Mouse (Mus musculus): ENCODE measurements around the gene Slc43a3. TPM values are rescaled to one million over a fixed set of nuclear protein-coding genes. Genes with fewer than 3 reads are reported as not detected.

Gene Slc43a3
- total RNA-seq, 1 experiment: 13.8 TPM

- H3K9ac ChIP-seq (ENCODE audit: insufficient read depth, low read depth, low read length, poor library complexity, severe bottlenecking): no peak overlapping the region
- H3K27ac ChIP-seq (ENCODE audit: insufficient read depth, low read depth, low read length, poor library complexity, severe bottlenecking): no peak overlapping the region
- no peak for DNase-seq (ENCODE audit: low read depth, low spot score)
- in situ Hi-C loops (cut with MboI; ENCODE audit: low sequenced_read_pairs in 2 of 2, unreplicated experiment in 2 of 2): no loop called here
- no peaks in the 10 kb centered on the region for H3K4me1 ChIP-seq (ENCODE audit: control insufficient read depth in 2 of 2, insufficient read depth in 2 of 2, low read length in 2 of 2, poor library complexity in 1 of 2)
- H3K36me3 ChIP-seq (ENCODE audit: control insufficient read depth, insufficient read depth, low read length, poor library complexity, severe bottlenecking): peaks cover 2% of the 10 kb centered on the region; the same call in 1 of the 2 replicates
- TF ChIP-seq ZNF384 (IDR thresholded peaks at IDR 0.05; ENCODE audit: low read depth, low read length): no peak
- TF ChIP-seq MAFK (IDR thresholded peaks at IDR 0.05; ENCODE audit: insufficient read depth, low read depth, low read length): no peak
- TF ChIP-seq CHD2 (IDR thresholded peaks at IDR 0.05; ENCODE audit: low read depth, low read length): no peak
- no peak for TF ChIP-seq ZC3H11A (IDR thresholded peaks at IDR 0.05; ENCODE audit: borderline replicate concordance, low read depth, low read length)
- no peak for TF ChIP-seq HCFC1 (IDR thresholded peaks at IDR 0.05; ENCODE audit: borderline replicate concordance, insufficient read depth, low read length)
- no peak overlapping the region for H3K4me3 ChIP-seq (ENCODE audit: insufficient read depth in 1 of 2, low read depth in 1 of 2, low read length in 2 of 2, poor library complexity in 1 of 2, severe bottlenecking in 1 of 2)
- H3K9me3 ChIP-seq (ENCODE audit: control insufficient read depth, insufficient read depth, low read depth, low read length): no peaks in the 10 kb centered on the region
Measured at GRCm38 (mm10) chr2:84948721-84949120, 12.3 kb downstream of the Slc43a3 start.

- no peaks in the 10 kb centered on the region for H3K9me3 ChIP-seq (ENCODE audit: control insufficient read depth, insufficient read depth, low read depth, low read length)
- no peaks in the 10 kb centered on the region for H3K4me1 ChIP-seq (ENCODE audit: control insufficient read depth in 2 of 2, insufficient read depth in 2 of 2, low read length in 2 of 2, poor library complexity in 1 of 2)
- in situ Hi-C loops (cut with MboI; ENCODE audit: low sequenced_read_pairs in 2 of 2, unreplicated experiment in 2 of 2): no loop called here
- no peak for DNase-seq (ENCODE audit: low read depth, low spot score)
- H3K9ac ChIP-seq (ENCODE audit: insufficient read depth, low read depth, low read length, poor library complexity, severe bottlenecking): no peak overlapping the region
- TF ChIP-seq ZNF384 (IDR thresholded peaks at IDR 0.05; ENCODE audit: low read depth, low read length) (no peak), CHD2 (IDR thresholded peaks at IDR 0.05; ENCODE audit: low read depth, low read length) (no peak), HCFC1 (IDR thresholded peaks at IDR 0.05; ENCODE audit: borderline replicate concordance, insufficient read depth, low read length) (no peak), ZC3H11A (IDR thresholded peaks at IDR 0.05; ENCODE audit: borderline replicate concordance, low read depth, low read length) (no peak), MAFK (IDR thresholded peaks at IDR 0.05; ENCODE audit: insufficient read depth, low read depth, low read length) (no peak)
- H3K27ac ChIP-seq (ENCODE audit: insufficient read depth, low read depth, low read length, poor library complexity, severe bottlenecking): no peak overlapping the region
- H3K36me3 ChIP-seq (ENCODE audit: control insufficient read depth, insufficient read depth, low read length, poor library complexity, severe bottlenecking): peaks cover 2% of the 10 kb centered on the region; the same call in 1 of the 2 replicates
- H3K4me3 ChIP-seq (ENCODE audit: insufficient read depth in 1 of 2, low read depth in 1 of 2, low read length in 2 of 2, poor library complexity in 1 of 2, severe bottlenecking in 1 of 2): no peak overlapping the region
Measured at GRCm38 (mm10) chr2:84951027-84951426, 14.6 kb downstream of the Slc43a3 start.

DNA sequence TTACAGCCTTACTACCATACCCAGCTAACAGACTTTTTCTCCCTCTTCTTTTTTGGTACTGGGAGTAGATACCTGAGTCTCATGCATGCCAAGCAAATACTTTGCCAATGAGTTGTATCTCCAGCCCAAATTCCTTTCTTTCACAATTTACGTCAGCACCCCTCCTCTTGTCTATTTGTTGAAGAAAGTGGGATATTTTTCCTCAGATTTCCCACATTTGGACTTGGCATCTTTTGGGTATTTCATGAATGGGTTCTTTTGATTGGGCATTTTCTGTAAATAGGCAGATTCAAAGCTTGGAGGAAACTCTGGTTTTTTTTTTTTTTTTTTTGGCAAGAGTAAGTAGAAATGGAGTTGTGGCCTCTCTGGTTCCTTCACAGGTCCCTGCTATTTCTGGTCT, 15.9 kb downstream of the Slc43a3 start:
- in situ Hi-C loops (cut with MboI; ENCODE audit: low sequenced_read_pairs in 2 of 2, unreplicated experiment in 2 of 2): no loop called here
- Histone ChIP-seq H3K36me3 (ENCODE audit: control insufficient read depth, insufficient read depth, low read length, poor library complexity, severe bottlenecking) (peaks cover 2% of the 10 kb centered on the region; the same call in 1 of the 2 replicates), H3K4me1 (ENCODE audit: control insufficient read depth in 2 of 2, insufficient read depth in 2 of 2, low read length in 2 of 2, poor library complexity in 1 of 2) (no peaks in the 10 kb centered on the region), H3K9me3 (ENCODE audit: control insufficient read depth, insufficient read depth, low read depth, low read length) (no peaks in the 10 kb centered on the region), H3K27ac (ENCODE audit: insufficient read depth, low read depth, low read length, poor library complexity, severe bottlenecking) (no peak overlapping the region), H3K9ac (ENCODE audit: insufficient read depth, low read depth, low read length, poor library complexity, severe bottlenecking) (no peak overlapping the region), H3K4me3 (ENCODE audit: insufficient read depth in 1 of 2, low read depth in 1 of 2, low read length in 2 of 2, poor library complexity in 1 of 2, severe bottlenecking in 1 of 2) (no peak overlapping the region)
- TF ChIP-seq ZC3H11A (IDR thresholded peaks at IDR 0.05; ENCODE audit: borderline replicate concordance, low read depth, low read length) (no peak), CHD2 (IDR thresholded peaks at IDR 0.05; ENCODE audit: low read depth, low read length) (no peak)
- no peak for DNase-seq (ENCODE audit: low read depth, low spot score)

- Histone ChIP-seq H3K36me3 (ENCODE audit: control insufficient read depth, insufficient read depth, low read length, poor library complexity, severe bottlenecking) (peaks cover 2% of the 10 kb centered on the region; the same call in 1 of the 2 replicates), H3K4me3 (ENCODE audit: insufficient read depth in 1 of 2, low read depth in 1 of 2, low read length in 2 of 2, poor library complexity in 1 of 2, severe bottlenecking in 1 of 2) (no peak overlapping the region), H3K9ac (ENCODE audit: insufficient read depth, low read depth, low read length, poor library complexity, severe bottlenecking) (no peak overlapping the region), H3K9me3 (ENCODE audit: control insufficient read depth, insufficient read depth, low read depth, low read length) (no peaks in the 10 kb centered on the region), H3K4me1 (ENCODE audit: control insufficient read depth in 2 of 2, insufficient read depth in 2 of 2, low read length in 2 of 2, poor library complexity in 1 of 2) (no peaks in the 10 kb centered on the region), H3K27ac (ENCODE audit: insufficient read depth, low read depth, low read length, poor library complexity, severe bottlenecking) (no peak overlapping the region)
- in situ Hi-C loops (cut with MboI; ENCODE audit: low sequenced_read_pairs in 2 of 2, unreplicated experiment in 2 of 2): no loop called here
- no peak for DNase-seq (ENCODE audit: low read depth, low spot score)
- TF ChIP-seq HCFC1 (IDR thresholded peaks at IDR 0.05; ENCODE audit: borderline replicate concordance, insufficient read depth, low read length): no peak
Measured at GRCm38 (mm10) chr2:84952693-84953092, 16.3 kb downstream of the Slc43a3 start.

GRCm38 (mm10) chr2:84955435-84955834, 19.1 kb downstream of the Slc43a3 start:
- no peak for DNase-seq (ENCODE audit: low read depth, low spot score)
- Histone ChIP-seq H3K27ac (ENCODE audit: insufficient read depth, low read depth, low read length, poor library complexity, severe bottlenecking) (no peak overlapping the region), H3K9me3 (ENCODE audit: control insufficient read depth, insufficient read depth, low read depth, low read length) (no peaks in the 10 kb centered on the region), H3K36me3 (ENCODE audit: control insufficient read depth, insufficient read depth, low read length, poor library complexity, severe bottlenecking) (no peaks in the 10 kb centered on the region; the same call in 1 of the 2 replicates), H3K4me3 (ENCODE audit: insufficient read depth in 1 of 2, low read depth in 1 of 2, low read length in 2 of 2, poor library complexity in 1 of 2, severe bottlenecking in 1 of 2) (no peak overlapping the region), H3K4me1 (ENCODE audit: control insufficient read depth in 2 of 2, insufficient read depth in 2 of 2, low read length in 2 of 2, poor library complexity in 1 of 2) (no peaks in the 10 kb centered on the region), H3K9ac (ENCODE audit: insufficient read depth, low read depth, low read length, poor library complexity, severe bottlenecking) (no peak overlapping the region)
- in situ Hi-C loops (cut with MboI; ENCODE audit: low sequenced_read_pairs in 2 of 2, unreplicated experiment in 2 of 2): no loop called here
- no peak for TF ChIP-seq ZC3H11A (IDR thresholded peaks at IDR 0.05; ENCODE audit: borderline replicate concordance, low read depth, low read length)
- no peak for TF ChIP-seq ZNF384 (IDR thresholded peaks at IDR 0.05; ENCODE audit: low read depth, low read length)
- TF ChIP-seq MAFK (IDR thresholded peaks at IDR 0.05; ENCODE audit: insufficient read depth, low read depth, low read length): no peak
- TF ChIP-seq CHD2 (IDR thresholded peaks at IDR 0.05; ENCODE audit: low read depth, low read length): no peak
- TF ChIP-seq HCFC1 (IDR thresholded peaks at IDR 0.05; ENCODE audit: borderline replicate concordance, insufficient read depth, low read length): no peak

All from ES-E14 (cell line).